Mouse (Mus musculus) thymus, postnatal 14 days (tissue): ENCODE results near the gene Megf8.
"Not testable (repeated sequence)": the region's sequence is repeated elsewhere in the genome, so short reads cannot be mapped to it uniquely, and the experiment has no call there.

Experiments
- DNase-seq: peaks from one replicate; pipeline ENCODE4 v3.0.0; 2021

The Megf8 gene

DNA sequence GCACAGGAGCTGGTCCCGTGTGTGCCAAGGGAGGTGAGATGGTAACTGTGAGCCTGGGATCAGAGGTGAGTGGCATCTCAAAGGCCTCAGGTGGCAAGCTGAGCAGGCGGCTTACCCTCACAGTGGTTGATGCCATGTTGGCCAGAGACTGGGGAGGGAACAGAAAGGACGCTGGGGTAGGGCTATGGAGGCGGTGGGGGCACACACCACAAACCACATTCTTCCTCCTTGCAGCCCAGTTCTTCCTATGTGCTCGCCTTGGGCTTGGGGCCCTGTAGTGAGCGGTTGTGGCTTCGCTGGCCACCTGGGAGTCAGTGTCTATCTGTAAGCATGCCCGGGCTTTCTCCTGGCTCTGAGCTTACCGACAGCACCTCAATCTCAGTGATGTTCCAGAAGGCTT is 67.9 kb downstream of the Megf8 start:
- no peak for DNase-seq

GRCm38 (mm10) chr7:25385259-25385658 is 68.3 kb downstream of the Megf8 start:
- DNase-seq, result no peak

DNA sequence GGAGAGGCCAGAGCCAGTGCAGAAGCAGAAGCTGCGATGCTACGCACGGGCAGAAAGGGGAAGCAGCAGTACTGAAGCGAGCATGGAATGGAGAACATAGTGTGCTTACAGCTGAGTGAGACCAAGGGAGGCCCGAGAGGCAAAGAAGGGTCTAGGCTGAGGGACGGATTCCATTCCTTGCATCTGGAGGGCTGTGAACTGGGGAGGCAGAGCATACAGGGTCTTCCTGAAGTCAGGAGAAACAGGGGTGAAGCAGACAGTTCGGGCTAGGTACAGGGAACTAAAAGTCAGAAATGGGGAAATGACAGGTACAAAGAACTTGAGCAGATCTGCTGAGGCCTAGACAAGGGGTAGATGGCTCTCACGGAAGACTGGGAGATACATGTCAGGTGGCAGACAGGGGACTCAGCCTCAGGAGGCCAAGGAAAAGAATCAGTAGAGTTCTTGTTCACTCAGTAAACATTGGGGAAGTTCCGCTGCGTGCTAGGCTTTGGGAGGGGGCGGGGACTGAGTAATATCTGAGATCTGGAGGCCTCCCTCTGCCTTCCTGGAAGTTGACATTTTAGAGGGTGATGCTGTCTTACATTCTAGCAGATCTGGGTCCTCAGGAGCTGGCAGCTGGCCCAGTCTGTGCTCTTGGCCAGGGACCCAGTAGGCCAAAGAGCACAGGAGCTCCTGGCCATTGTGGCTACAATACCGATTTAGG is 69.0 kb downstream of the Megf8 start:
- peak; percentile 42 for DNase-seq

- DNase-seq, result no peak
These were observed 71.0 kb downstream of the Megf8 start for GRCm38 (mm10) chr7:25387811-25388440.

DNA sequence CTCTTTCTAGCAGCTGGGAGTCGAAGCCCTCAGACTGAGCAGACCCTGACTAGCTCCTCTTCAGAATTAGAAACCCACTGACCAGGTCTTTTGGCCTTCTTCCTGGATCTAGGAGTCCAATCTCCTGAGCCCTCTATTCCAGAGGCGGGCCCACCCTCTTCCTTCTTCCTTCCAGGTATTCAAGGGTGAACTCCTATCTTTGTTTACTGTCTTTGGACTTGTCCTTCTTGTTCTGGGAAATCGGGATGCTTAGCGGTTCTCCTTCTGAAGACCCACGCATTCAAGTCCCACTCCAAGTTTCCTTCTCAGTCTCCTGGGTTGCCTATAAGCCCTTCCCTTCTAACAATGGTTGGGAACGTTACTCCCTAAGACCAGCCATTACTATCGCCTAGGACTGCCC is 72.0 kb downstream of the Megf8 start:
- no peak for DNase-seq

- no peak for DNase-seq
These were observed 73.2 kb downstream of the Megf8 start for GRCm38 (mm10) chr7:25390054-25390770.

DNA sequence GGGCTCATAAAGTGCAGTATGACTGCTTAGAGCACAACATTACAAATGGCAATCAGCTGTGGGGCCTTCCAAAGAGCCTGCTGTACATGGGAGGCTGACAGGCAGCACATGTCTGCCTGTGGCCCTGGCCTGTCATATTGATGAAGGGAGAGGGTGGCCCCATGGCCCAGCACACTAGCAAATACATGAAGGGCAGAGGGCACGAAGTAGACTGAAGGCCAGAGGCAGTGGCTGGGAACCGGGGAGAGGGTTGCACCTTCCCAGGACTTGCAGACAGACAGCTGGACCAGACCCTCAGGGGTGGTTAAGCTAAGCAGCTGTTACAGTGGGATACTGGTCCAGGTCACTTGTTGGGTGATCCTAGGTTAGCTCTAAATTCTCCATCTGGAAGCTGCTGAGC is 74.0 kb downstream of the Megf8 start:
- DNase-seq, result no peak

- DNase-seq, result no peak
These were observed 75.0 kb downstream of the Megf8 start for GRCm38 (mm10) chr7:25391856-25392453.

- DNase-seq, result no peak
These were observed 75.9 kb downstream of the Megf8 start for GRCm38 (mm10) chr7:25392851-25393250.

GRCm38 (mm10) chr7:25393451-25394210 is 76.7 kb downstream of the Megf8 start:
- no peak for DNase-seq

- no peak for DNase-seq
These were observed 77.8 kb downstream of the Megf8 start for GRCm38 (mm10) chr7:25394754-25395153.

GRCm38 (mm10) chr7:25395186-25395557 is 78.2 kb downstream of the Megf8 start:
- no peak for DNase-seq

DNA sequence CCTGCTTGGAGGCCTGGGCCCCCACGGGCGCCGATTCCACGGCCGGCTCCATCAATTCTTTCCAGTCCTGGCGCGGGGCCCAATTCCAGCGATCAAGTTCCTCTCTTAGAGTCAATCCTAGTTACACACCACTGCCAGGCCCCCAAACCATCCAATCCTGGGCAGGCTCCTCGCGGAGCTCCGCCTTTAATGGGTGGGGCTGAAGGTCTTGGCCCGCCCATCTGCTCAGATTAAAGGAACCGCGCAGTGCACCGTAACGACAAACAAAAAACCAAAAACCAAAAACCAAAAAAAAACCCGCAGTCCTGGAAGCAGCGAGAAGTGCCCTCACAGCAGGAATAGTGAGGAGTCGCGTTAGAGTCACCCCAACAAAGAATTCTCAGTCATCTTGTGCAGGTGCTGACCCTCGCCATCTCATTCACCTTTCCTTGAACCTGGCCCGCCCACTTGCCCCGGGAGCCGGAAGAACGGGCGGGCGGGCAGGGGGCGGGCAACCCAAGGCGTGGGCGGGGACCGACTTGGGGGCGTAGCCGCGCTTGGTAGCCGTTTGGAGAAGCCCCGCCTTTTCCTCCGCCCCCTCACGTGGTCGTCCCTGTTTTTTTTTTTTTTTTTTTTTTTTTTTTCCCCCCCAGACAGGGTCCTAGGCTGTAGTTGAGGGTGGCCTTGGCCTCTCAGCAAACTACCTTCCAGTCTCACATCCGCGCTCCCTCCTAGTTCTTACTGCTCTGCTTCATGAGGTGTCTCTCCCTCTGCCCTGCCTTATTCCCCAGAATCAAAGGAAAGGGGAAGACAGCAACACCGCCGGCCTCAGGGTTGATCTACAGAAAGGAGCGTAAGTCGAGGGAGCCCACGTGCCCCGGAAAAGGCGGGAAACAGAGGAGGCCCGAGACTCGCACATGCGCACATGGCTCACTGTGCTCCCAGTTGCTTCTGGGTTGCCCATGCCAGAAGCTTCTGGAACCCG is 78.9 kb downstream of the Megf8 start:
- peak; percentile 94 for DNase-seq

DNA sequence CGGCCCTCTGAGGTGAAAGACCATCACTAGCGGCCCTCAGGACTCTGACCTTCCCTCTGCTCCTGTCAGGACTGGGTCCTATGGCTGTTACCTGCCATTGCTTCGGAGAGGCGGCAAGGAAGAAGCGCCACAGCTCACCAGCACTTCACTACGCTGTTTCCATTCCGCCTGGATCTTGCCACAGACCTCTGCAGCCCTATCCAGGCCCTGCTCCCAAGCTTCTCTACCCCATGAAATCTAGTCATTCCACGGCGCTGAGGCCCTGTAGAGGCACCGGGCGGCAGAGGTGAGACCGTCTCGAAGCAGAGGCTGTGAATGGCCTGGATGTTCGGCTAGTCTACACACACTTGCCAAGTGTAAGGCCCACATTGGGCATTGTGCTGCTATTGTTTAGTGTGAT is 79.7 kb downstream of the Megf8 start:
- peak; percentile 23 for DNase-seq

- DNase-seq, result no peak
These were observed 81.6 kb downstream of the Megf8 start, which contains the start of gene Lipe for GRCm38 (mm10) chr7:25398610-25399009. Gene Lipe, minus strand, starts transcription at chr7:25398710.

- DNase-seq, result not testable (repeated sequence)
These were observed 82.1 kb downstream of the Megf8 start for GRCm38 (mm10) chr7:25399028-25399427.

- DNase-seq, result no peak
These were observed 84.6 kb downstream of the Megf8 start for GRCm38 (mm10) chr7:25401551-25401950.

DNA sequence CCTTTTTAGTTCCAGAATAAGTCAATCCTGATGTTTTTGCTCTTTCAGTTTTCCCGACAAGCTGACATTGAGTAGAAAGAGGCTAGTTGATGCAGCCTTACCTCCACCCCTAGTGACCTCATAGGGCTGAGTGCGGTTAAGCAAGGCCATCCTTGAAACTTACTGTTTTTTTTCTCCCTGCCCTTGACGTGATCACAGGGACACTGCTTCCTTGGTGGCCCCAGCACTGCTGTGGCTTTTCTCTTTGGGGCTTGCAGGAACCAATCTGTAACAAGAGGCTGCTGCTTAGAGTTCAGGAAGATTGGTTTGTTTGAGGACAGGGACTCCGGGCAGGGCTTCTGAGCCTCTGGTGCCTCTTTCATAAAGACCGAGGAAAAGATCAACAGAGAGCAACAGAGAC is 85.0 kb downstream of the Megf8 start:
- DNase-seq, result no peak

- peak; percentile 59 for DNase-seq
These were observed 85.7 kb downstream of the Megf8 start for GRCm38 (mm10) chr7:25402671-25403101.

DNA sequence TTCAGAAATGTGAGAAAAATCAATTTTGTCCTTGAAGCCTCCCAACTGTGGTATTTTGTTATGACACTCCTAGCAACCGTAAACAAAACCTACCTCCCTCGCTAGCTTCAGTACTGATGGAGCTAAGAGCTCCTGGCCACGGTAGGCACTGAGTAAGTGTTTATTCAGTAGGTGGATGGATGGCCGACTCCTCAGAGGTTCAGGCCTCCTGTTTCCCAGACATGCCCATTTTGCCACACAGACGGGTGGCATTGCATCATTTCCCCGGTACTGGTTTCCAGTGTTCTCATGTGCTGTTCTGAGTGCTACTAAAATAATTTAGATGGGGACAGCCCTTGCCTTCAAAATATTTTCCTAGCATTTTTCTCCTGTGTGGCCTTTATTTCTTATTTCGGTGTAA is 89.5 kb downstream of the Megf8 start:
- no peak for DNase-seq

GRCm38 (mm10) chr7:25409114-25409760 is 92.3 kb downstream of the Megf8 start:
- peak; percentile 56 for DNase-seq
